Mouse (Mus musculus) liver, embryonic 14.5 days (tissue): Measurements from ENCODE around the gene Zfp385b. TPM values are rescaled to one million over a fixed set of nuclear protein-coding genes. Genes with fewer than 3 reads are reported as not detected.

Experiments
- ATAC-seq: fragments of 200-750 bp; cut with Nextera tagmentation; 2 replicates; pipeline ENCODE4 v1.8.0; 2017; ENCODE audit warnings: moderate number of reproducible peaks, mild to moderate bottlenecking, moderate library complexity; ENCODE audit not compliant: insufficient read depth
- DNase-seq, 3 experiments: peaks; one replicate each; pipeline ENCODE4 v3.0.0-alpha.2; 2012 to 2013; ENCODE audit warnings: low read depth in 3 of 3, low spot score in 3 of 3
- H3K27ac ChIP-seq: fragments of 300-500 bp; sonication (generic); 2 replicates; pipeline ENCODE4 v1.5.1; 2014; ENCODE audit warnings: moderate library complexity, mild to moderate bottlenecking, control low read depth, inconsistent platforms
- H3K27me3 ChIP-seq: fragments of 300-500 bp; sonication (generic); 2 replicates; pipeline ENCODE4 v1.6.1; 2014; ENCODE audit warnings: mild to moderate bottlenecking, low read length, moderate library complexity; ENCODE audit not compliant: control insufficient read depth, insufficient read depth
- H3K36me3 ChIP-seq: fragments of 300-500 bp; sonication (generic); replicated peaks from 2 replicates; pipeline ENCODE4 v1.6.1; 2014; ENCODE audit warnings: low read depth; ENCODE audit not compliant: control insufficient read depth, insufficient read depth
- H3K4me1 ChIP-seq, 2 experiments: fragments of 200-500 bp in 1 of 2; fragments of 300-500 bp in 1 of 2; sonication (generic) in 1 of 2; replicated peaks; 2 replicates each; pipeline ENCODE4 v1.6.1; 2012 to 2014; ENCODE audit warnings: antibody characterized with exemption in 1 of 2, inconsistent platforms in 1 of 2, low read length in 1 of 2; ENCODE audit not compliant: control insufficient read depth in 2 of 2, insufficient read depth in 2 of 2
- H3K4me2 ChIP-seq: fragments of 300-500 bp; sonication (generic); 2 replicates; pipeline ENCODE4 v1.6.1; 2014; ENCODE audit warnings: low read depth, mild to moderate bottlenecking, control low read depth, moderate library complexity
- H3K4me3 ChIP-seq, 2 experiments: fragments of 200-500 bp in 1 of 2; fragments of 300-500 bp in 1 of 2; sonication (generic) in 1 of 2; 2 replicates each; pipeline ENCODE4 v1.5.1; 2012 to 2014; ENCODE audit warnings: low read depth in 2 of 2, low read length in 2 of 2, mild to moderate bottlenecking in 2 of 2, control low read depth in 1 of 2, inconsistent platforms in 1 of 2, moderate library complexity in 1 of 2; ENCODE audit not compliant: insufficient read depth in 1 of 2
- H3K9ac ChIP-seq: fragments of 300-500 bp; sonication (generic); replicated peaks from 2 replicates; pipeline ENCODE4 v1.6.1; 2014; ENCODE audit warnings: mild to moderate bottlenecking, control low read depth, moderate library complexity
- H3K9me3 ChIP-seq: fragments of 300-500 bp; sonication (generic); 2 replicates; pipeline ENCODE4 v1.6.1; 2016; ENCODE audit warnings: low read length, mixed read lengths; ENCODE audit not compliant: control insufficient read depth
- CTCF ChIP-seq: IDR thresholded peaks from 2 replicates; pipeline ENCODE4 v1.5.1; 2016; ENCODE audit warnings: antibody characterized with exemption, low read depth, control low read depth
- EP300 ChIP-seq: IDR thresholded peaks from 2 replicates; pipeline ENCODE4 v1.6.1; 2016; ENCODE audit warnings: antibody characterized with exemption, low read depth
- WGBS: fragments of 180-500 bp; shearing (Covaris S2); extraction: QIAGEN DNeasy Blood & Tissue Kit; methylation state at CpG from one replicate; pipeline ENCODE4 v1.1.7; 2014; ENCODE audit not compliant: insufficient replicate concordance; 5-methylcytosine and 5-hydroxymethylcytosine counted together
- polyA plus RNA-seq, 2 experiments: library from polyadenylated mRNA; depleted of rRNA in 1 of 2; stranded (reverse) in 1 of 2; unstranded in 1 of 2; fragments of >200 nt; fragmentation: Nextera tagmentation in 1 of 2; extraction: Ambion mirVana in 1 of 2; gene quantifications; 2 replicates each; pipeline versions ENCODE4 v1.2.1 to v1.2.3; 2012 to 2014

Zfp385b gene
- polyA plus RNA-seq, 2 experiments, result 2.8 TPM

DNA sequence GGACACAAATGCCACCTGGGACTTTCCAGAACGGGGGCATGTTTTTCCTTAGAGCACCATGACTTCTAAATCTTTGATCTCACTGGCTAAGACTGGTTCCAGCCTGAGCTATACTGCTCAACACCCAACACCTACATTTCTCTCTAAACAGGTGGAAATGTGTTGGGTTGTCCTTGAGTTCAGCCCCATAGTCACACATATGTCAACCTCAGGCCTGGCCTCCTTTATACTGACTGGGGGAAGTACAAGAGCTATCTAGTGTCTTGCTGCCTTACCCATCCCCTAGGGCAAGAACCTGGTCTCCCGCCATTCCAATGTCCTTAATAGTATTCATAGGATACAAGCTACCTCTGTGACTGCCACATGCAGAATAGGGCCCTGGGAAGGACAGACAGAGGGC, 378.8 kb downstream of the Zfp385b start:
- no peak overlapping the region for H3K9ac ChIP-seq
- no peak for DNase-seq
- H3K4me3 ChIP-seq, result no peak overlapping the region
- no peak overlapping the region for H3K27ac ChIP-seq
- H3K4me1 ChIP-seq, result no peaks in the 10 kb centered on the region
- WGBS, result 59% methylated on average over 2 of the region's 2 CpGs
- no peak for ATAC-seq
- H3K27me3 ChIP-seq, result no peaks in the 10 kb centered on the region
- TF ChIP-seq EP300 (no peak), CTCF (no peak)
- no peaks in the 10 kb centered on the region for H3K9me3 ChIP-seq
- H3K36me3 ChIP-seq, result no peaks in the 10 kb centered on the region
- no peak overlapping the region for H3K4me2 ChIP-seq

DNA sequence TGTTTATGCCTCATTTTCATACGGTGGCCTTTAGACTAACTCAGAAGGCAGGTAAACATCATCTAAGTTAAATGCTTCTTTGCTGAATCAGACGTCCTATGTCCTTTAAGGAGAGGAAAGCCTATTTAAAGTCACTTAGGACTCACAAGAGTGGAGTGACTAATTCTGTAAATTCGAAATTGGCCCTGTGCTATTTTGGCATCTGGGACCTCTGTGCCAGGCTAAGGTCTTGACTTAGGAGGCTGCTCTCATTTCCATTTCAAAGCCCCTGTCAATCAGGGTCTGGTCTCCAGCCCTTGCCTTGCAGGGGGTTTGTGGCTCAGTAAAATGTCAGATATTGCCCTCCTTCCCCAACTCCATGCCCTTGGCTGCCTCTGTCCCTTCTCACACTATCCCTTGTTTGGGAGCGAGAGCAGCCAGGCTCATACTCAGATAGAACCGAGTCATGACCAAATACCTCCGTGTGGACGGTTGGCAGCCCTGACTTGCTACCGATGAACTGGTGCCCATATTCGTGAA, 383.1 kb downstream of the Zfp385b start:
- H3K4me2 ChIP-seq, result no peak overlapping the region
- no peak overlapping the region for H3K27ac ChIP-seq
- no peaks in the 10 kb centered on the region for H3K4me1 ChIP-seq
- no peak overlapping the region for H3K4me3 ChIP-seq
- ATAC-seq (no peak), DNase-seq (no peak)
- no peaks in the 10 kb centered on the region for H3K27me3 ChIP-seq
- WGBS, result 64% methylated on average over 9 of the region's 9 CpGs
- no peak overlapping the region for H3K9ac ChIP-seq
- TF ChIP-seq CTCF, result no peak
- no peak for TF ChIP-seq EP300
- no peaks in the 10 kb centered on the region for H3K36me3 ChIP-seq
- no peaks in the 10 kb centered on the region for H3K9me3 ChIP-seq

DNA sequence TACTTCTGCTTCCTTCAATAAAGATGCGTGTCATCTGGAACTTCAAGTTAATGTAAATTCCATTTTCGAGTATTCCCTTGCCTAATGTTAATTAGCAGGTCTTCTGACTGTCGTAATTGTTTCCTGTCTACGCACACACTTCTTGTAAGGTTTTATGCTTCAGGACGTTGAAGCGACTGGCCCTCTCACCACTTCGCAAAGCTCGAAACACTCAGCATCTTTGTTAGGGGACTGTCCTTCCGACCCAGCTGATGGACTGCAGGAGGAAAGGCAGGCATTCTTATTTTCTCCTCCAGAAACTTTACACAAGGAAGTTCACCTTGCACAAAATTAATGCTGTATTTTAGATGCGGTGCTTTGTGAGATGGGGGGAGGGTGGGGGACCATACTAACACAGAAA, 400.0 kb downstream of the Zfp385b start:
- TF ChIP-seq CTCF (no peak), EP300 (no peak)
- 57% methylated on average over 10 of the region's 10 CpGs for WGBS

DNA sequence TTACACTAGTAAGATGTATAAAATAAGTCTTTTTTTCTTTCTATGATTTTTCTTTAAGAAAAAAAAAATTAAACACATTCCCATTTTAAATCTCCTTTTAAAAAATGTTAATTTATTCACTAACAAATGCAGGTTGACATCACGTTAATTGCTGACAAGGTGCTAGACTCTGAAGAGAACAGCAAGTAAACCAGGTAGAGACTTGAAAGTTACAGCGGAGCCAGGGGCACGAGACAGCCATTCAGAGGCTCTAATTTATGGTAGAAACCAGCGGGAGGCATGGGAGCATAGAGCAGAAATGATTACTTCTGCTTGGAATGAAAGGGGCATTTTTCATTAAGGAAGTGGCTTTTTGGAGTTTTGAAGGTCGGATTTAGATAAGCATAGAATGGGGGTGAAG, 401.4 kb downstream of the Zfp385b start:
- no peaks in the 10 kb centered on the region for H3K36me3 ChIP-seq
- no peak overlapping the region for H3K27ac ChIP-seq
- DNase-seq, result no peak

More for the DNA sequence above, 400.0 kb downstream of the Zfp385b start:
- DNase-seq (no peak), ATAC-seq (no peak)
- H3K27me3 ChIP-seq, result no peaks in the 10 kb centered on the region
- no peaks in the 10 kb centered on the region for H3K36me3 ChIP-seq
- H3K27ac ChIP-seq, result no peak overlapping the region
- H3K4me3 ChIP-seq, result no peak overlapping the region
- no peaks in the 10 kb centered on the region for H3K9me3 ChIP-seq
- no peaks in the 10 kb centered on the region for H3K4me1 ChIP-seq
- no peak overlapping the region for H3K9ac ChIP-seq
- no peak overlapping the region for H3K4me2 ChIP-seq

DNA sequence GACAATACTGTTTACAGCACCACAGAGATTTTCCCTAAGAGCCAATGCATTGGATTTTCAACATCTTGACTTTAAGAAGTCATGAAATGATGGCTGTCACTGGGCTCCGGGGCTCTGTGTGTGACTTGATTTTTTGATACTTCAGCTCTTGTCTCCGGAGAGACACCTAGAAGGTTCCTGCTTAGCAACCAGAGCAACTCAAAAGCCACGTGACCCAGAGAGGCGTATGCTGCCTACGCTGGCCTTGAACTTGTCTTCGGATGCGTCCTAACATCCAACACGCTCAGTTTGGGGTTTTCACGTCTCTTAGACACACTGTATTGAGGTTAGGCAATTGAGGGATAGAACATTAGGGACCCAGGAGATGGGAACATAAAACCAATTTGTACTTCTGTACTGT, 407.3 kb downstream of the Zfp385b start:
- H3K4me2 ChIP-seq, result no peak overlapping the region
- ATAC-seq (no peak), DNase-seq (no peak)
- H3K4me3 ChIP-seq, result no peak overlapping the region
- H3K9me3 ChIP-seq, result no peaks in the 10 kb centered on the region
- no peak overlapping the region for H3K27ac ChIP-seq
- no peaks in the 10 kb centered on the region for H3K27me3 ChIP-seq
- TF ChIP-seq EP300, result no peak
- no peak for TF ChIP-seq CTCF
- no peak overlapping the region for H3K9ac ChIP-seq
- H3K4me1 ChIP-seq, result no peaks in the 10 kb centered on the region
- no peaks in the 10 kb centered on the region for H3K36me3 ChIP-seq
- WGBS, result 74% methylated on average over 9 of the region's 9 CpGs

More for the DNA sequence above, 401.4 kb downstream of the Zfp385b start:
- no peaks in the 10 kb centered on the region for H3K27me3 ChIP-seq
- ATAC-seq, result no peak
- no peaks in the 10 kb centered on the region for H3K9me3 ChIP-seq
- WGBS, result 43% methylated on average over 5 of the region's 5 CpGs
- no peak overlapping the region for H3K4me2 ChIP-seq
- no peak for TF ChIP-seq EP300
- H3K4me1 ChIP-seq, result no peaks in the 10 kb centered on the region
- no peak overlapping the region for H3K4me3 ChIP-seq
- H3K9ac ChIP-seq, result no peak overlapping the region
